Mouse (Mus musculus): ENCODE measurements at regions not wholly inside any gene's neighbourhood (a gene's known extent, or its start where the extent isn't known, plus 50 kb on each side); places are given as distances from the start of the nearest gene placed in this dataset.

GRCm38 (mm10) chr10:9549913-9550709 lies 124.9 kb downstream of the Samd5 start:
- TF ChIP-seq POLR2A (IDR thresholded peaks at IDR 0.05; ENCODE audit: borderline replicate concordance, low read depth, low read length) = no peak
- TF ChIP-seq CTCF (IDR thresholded peaks at IDR 0.05; ENCODE audit: low read depth, low read length) = no peak
